28 mouse cellular contexts compared by ENCODE assay signal in the genomic region with DNA sequence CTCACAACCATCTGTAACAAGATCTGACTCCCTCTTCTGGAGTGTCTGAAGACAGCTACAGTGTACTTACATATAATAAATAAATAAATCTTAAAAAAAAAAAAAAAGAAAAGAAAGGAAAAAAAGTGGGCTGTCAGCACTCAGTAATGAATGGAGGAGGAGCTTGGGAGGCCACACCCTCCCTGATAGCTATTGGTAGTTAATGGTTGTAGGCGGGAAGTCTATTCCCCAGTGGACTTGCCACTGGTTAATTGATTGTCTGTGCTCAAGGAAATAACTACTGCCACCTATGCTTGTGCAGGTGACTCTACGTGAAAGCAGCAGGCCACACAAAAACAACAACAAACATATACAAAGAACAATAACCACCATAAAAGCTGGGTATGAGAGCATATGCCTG.
"Had no signal": no experiment of that assay in that cellular context is flagged by ENCODE, and none has a peak within 500 bp of the region (broad histone marks: within the 10 kb centered on the region; RNA-seq: fewer than 3 reads in every experiment).

No protein-coding gene starts in this region.

- H3K27me3 ChIP-seq: heart, embryonic 13.5 days; heart, embryonic 15.5 days; intestine, embryonic 15.5 days; limb, embryonic 12.5 days; liver, embryonic 13.5 days; liver, embryonic 15.5 days had no signal

- H3K36me3 ChIP-seq: heart, embryonic 13.5 days; heart, embryonic 15.5 days; intestine, embryonic 15.5 days; limb, embryonic 10.5 days; limb, embryonic 12.5 days; liver, embryonic 13.5 days; liver, embryonic 15.5 days had no signal

- H3K4me3 ChIP-seq: gastrocnemius, adult 2 months; heart, embryonic 13.5 days; heart, embryonic 15.5 days; intestine, embryonic 15.5 days; limb, embryonic 10.5 days; limb, embryonic 12.5 days; liver, embryonic 13.5 days; liver, embryonic 15.5 days had no signal

- ATAC-seq: hindbrain, embryonic 16.5 days; inflammation-experienced regulatory T-cells, adult 6 months; intestine, embryonic 15.5 days; intestine, postnatal 0 days; liver, postnatal 0 days had no signal

- DNase-seq: gastrocnemius, adult 2 months; gastrocnemius, postnatal 10 days; gastrocnemius, postnatal 25 days; heart, adult 18-20 months; heart, postnatal 14 days; heart, postnatal 36 days; kidney, adult 18-20 months; kidney, adult 8-10 months; kidney, postnatal 10 days; kidney, postnatal 25 days; kidney, postnatal 4 days; layer of hippocampus, adult 9-11 months; layer of hippocampus, postnatal 36 days; liver; liver, embryonic 13.5 days; liver, postnatal 0 days had no signal

- H3K4me2 ChIP-seq: heart, embryonic 11.5 days; heart, embryonic 13.5 days; heart, embryonic 15.5 days; hindbrain, embryonic 14.5 days; intestine, embryonic 15.5 days; limb, embryonic 12.5 days; liver, embryonic 11.5 days; liver, embryonic 13.5 days; liver, embryonic 15.5 days had no signal

- H3K27ac ChIP-seq: gastrocnemius, adult 2 months; heart, embryonic 13.5 days; heart, embryonic 15.5 days; hindbrain, embryonic 14.5 days; intestine, embryonic 15.5 days; limb, embryonic 10.5 days; limb, embryonic 12.5 days; liver, embryonic 13.5 days; liver, embryonic 15.5 days had no signal

- H3K9me3 ChIP-seq: heart, embryonic 13.5 days; heart, embryonic 15.5 days; intestine, embryonic 15.5 days; limb, embryonic 10.5 days; limb, embryonic 12.5 days; liver, embryonic 13.5 days; liver, embryonic 15.5 days had no signal

- H3K9ac ChIP-seq: heart, embryonic 13.5 days; heart, embryonic 15.5 days; hindbrain, embryonic 14.5 days; intestine, embryonic 15.5 days; limb, embryonic 12.5 days; liver, embryonic 13.5 days; liver, embryonic 15.5 days; liver, postnatal 0 days had no signal

- H3K4me1 ChIP-seq: intestine, embryonic 15.5 days; limb, embryonic 10.5 days; limb, embryonic 12.5 days; liver, embryonic 13.5 days; liver, embryonic 15.5 days had no signal
